Mouse (Mus musculus): ENCODE measurements around the gene Gm525.

The Gm525 gene

DNA sequence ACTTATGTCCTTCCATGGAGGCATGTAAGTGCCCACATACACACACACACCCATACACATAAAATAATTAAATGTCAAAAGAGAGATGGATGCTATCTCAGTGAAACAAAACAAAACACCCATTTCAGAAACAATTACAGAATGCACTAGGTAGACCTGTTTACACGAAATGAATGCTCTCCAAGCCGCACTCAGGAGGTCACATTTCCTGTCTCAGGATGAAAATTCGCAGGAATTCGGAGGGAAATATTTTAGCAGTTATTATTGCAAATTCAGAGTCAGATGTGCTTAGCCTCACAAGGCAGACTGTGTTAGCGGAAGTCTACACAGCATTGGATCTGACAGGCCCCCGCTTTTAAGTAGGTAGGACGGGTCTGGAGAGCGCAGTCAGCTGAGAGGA is at the start of gene Gm525:
Gene Gm525 (plus strand): TSS at position 301 of the 400 bp plus-strand sequence.
- H3K9me3 ChIP-seq (ENCODE audit: low read length) = no peaks in the 10 kb centered on the region

GRCm38 (mm10) chr11:89024181-89024881 is 49.3 kb upstream of the Gm525 start:
- Histone ChIP-seq H3K4me1 (replicated peaks; ENCODE audit: low read depth, low read length) (peaks cover 82% of the 10 kb centered on the region), H3K27me3 (ENCODE audit: insufficient read depth, low read length) (no peaks in the 10 kb centered on the region), H3K36me3 (ENCODE audit: insufficient read depth, low read length) (peaks cover 18% of the 10 kb centered on the region), H3K9me3 (ENCODE audit: low read length) (no peaks in the 10 kb centered on the region), H3K4me3 (replicated peaks; ENCODE audit: low read length) (no peak overlapping the region)
- TF ChIP-seq CTCF (conservative IDR thresholded peaks at IDR 0.05; ENCODE audit: low read length) (no peak), NANOG (IDR thresholded peaks at IDR 0.05; ENCODE audit: borderline replicate concordance, low read length) (no peak), POU5F1 (IDR thresholded peaks at IDR 0.05; ENCODE audit: borderline replicate concordance, low read length) (no peak)

More for the DNA sequence above, at the start of gene Gm525:
- Histone ChIP-seq H3K27me3 (ENCODE audit: insufficient read depth, low read length) (no peaks in the 10 kb centered on the region), H3K36me3 (ENCODE audit: insufficient read depth, low read length) (no peaks in the 10 kb centered on the region), H3K4me3 (replicated peaks; ENCODE audit: low read length) (no peak within 1 kb of the TSS), H3K4me1 (replicated peaks; ENCODE audit: low read depth, low read length) (peaks cover 67% of the 10 kb centered on the region)
- no peak for TF ChIP-seq CTCF (conservative IDR thresholded peaks at IDR 0.05; ENCODE audit: low read length)
- no peak for TF ChIP-seq NANOG (IDR thresholded peaks at IDR 0.05; ENCODE audit: borderline replicate concordance, low read length)
- no peak for TF ChIP-seq POU5F1 (IDR thresholded peaks at IDR 0.05; ENCODE audit: borderline replicate concordance, low read length)

- no peaks in the 10 kb centered on the region for H3K27me3 ChIP-seq (ENCODE audit: insufficient read depth, low read length)
- peaks cover 8% of the 10 kb centered on the region; the same call in 1 of the 2 replicates for H3K36me3 ChIP-seq (ENCODE audit: insufficient read depth, low read length)
- H3K4me3 ChIP-seq (replicated peaks; ENCODE audit: low read length) = no peak overlapping the region
- TF ChIP-seq CTCF (conservative IDR thresholded peaks at IDR 0.05; ENCODE audit: low read length) (no peak), NANOG (IDR thresholded peaks at IDR 0.05; ENCODE audit: borderline replicate concordance, low read length) (no peak), POU5F1 (IDR thresholded peaks at IDR 0.05; ENCODE audit: borderline replicate concordance, low read length) (no peak)
- no peaks in the 10 kb centered on the region for H3K9me3 ChIP-seq (ENCODE audit: low read length)
- peaks cover 81% of the 10 kb centered on the region for H3K4me1 ChIP-seq (replicated peaks; ENCODE audit: low read depth, low read length)
These were observed 48.0 kb upstream of the Gm525 start for GRCm38 (mm10) chr11:89025603-89026002.

- TF ChIP-seq NANOG (IDR thresholded peaks at IDR 0.05; ENCODE audit: borderline replicate concordance, low read length) = no peak
- TF ChIP-seq POU5F1 (IDR thresholded peaks at IDR 0.05; ENCODE audit: borderline replicate concordance, low read length) = no peak
- no peak for TF ChIP-seq CTCF (conservative IDR thresholded peaks at IDR 0.05; ENCODE audit: low read length)
- peaks cover 80% of the 10 kb centered on the region for H3K4me1 ChIP-seq (replicated peaks; ENCODE audit: low read depth, low read length)
- H3K9me3 ChIP-seq (ENCODE audit: low read length) = no peaks in the 10 kb centered on the region
- peaks cover 2% of the 10 kb centered on the region; the same call in 1 of the 2 replicates for H3K36me3 ChIP-seq (ENCODE audit: insufficient read depth, low read length)
- H3K4me3 ChIP-seq (replicated peaks; ENCODE audit: low read length) = no peak overlapping the region
- H3K27me3 ChIP-seq (ENCODE audit: insufficient read depth, low read length) = no peaks in the 10 kb centered on the region
These were observed 47.5 kb upstream of the Gm525 start for GRCm38 (mm10) chr11:89026117-89026516.

- TF ChIP-seq POU5F1 (IDR thresholded peaks at IDR 0.05; ENCODE audit: borderline replicate concordance, low read length) (no peak), NANOG (IDR thresholded peaks at IDR 0.05; ENCODE audit: borderline replicate concordance, low read length) (no peak), CTCF (conservative IDR thresholded peaks at IDR 0.05; ENCODE audit: low read length) (no peak)
- H3K4me1 ChIP-seq (replicated peaks; ENCODE audit: low read depth, low read length) = peaks cover 74% of the 10 kb centered on the region
- H3K27me3 ChIP-seq (ENCODE audit: insufficient read depth, low read length) = no peaks in the 10 kb centered on the region
These were observed 45.7 kb upstream of the Gm525 start for GRCm38 (mm10) chr11:89027955-89028361.

DNA sequence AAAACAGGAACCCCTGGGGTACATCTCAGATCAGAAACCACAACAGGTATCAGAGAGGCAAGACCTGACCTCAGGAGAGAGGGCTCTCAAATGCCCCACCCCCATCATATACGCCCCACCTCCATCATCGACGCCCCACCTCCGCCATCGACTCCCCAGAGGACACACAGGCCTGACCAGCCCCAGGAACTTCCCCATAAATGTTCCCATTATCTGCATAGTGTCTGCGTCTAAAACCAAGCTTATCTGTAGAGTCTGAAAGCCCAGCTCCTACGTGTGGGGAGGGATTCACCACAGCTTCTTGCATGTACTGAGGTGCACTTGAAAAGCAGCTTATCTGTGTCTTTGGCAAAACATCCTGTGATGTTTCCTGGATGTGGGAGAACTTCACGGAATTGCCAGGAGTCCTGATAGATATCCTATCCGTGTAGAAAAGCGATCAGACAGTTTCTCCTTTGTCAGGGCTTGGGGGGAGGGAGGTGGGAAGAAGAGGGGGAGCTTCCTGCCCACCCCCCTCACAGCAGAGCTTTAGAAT is 44.7 kb upstream of the Gm525 start:
- no peak overlapping the region for H3K4me3 ChIP-seq (replicated peaks; ENCODE audit: low read length)
- no peak for TF ChIP-seq CTCF (conservative IDR thresholded peaks at IDR 0.05; ENCODE audit: low read length)
- no peak for TF ChIP-seq NANOG (IDR thresholded peaks at IDR 0.05; ENCODE audit: borderline replicate concordance, low read length)
- TF ChIP-seq POU5F1 (IDR thresholded peaks at IDR 0.05; ENCODE audit: borderline replicate concordance, low read length) = no peak
- no peaks in the 10 kb centered on the region for H3K27me3 ChIP-seq (ENCODE audit: insufficient read depth, low read length)
- H3K4me1 ChIP-seq (replicated peaks; ENCODE audit: low read depth, low read length) = peaks cover 68% of the 10 kb centered on the region
- no peaks in the 10 kb centered on the region for H3K9me3 ChIP-seq (ENCODE audit: low read length)
- peaks cover 4% of the 10 kb centered on the region for H3K36me3 ChIP-seq (ENCODE audit: insufficient read depth, low read length)

More at GRCm38 (mm10) chr11:89027955-89028361, 45.7 kb upstream of the Gm525 start:
- H3K9me3 ChIP-seq (ENCODE audit: low read length) = no peaks in the 10 kb centered on the region
- no peaks in the 10 kb centered on the region for H3K36me3 ChIP-seq (ENCODE audit: insufficient read depth, low read length)
- H3K4me3 ChIP-seq (replicated peaks; ENCODE audit: low read length) = peak overlapping the region; percentile 37

DNA sequence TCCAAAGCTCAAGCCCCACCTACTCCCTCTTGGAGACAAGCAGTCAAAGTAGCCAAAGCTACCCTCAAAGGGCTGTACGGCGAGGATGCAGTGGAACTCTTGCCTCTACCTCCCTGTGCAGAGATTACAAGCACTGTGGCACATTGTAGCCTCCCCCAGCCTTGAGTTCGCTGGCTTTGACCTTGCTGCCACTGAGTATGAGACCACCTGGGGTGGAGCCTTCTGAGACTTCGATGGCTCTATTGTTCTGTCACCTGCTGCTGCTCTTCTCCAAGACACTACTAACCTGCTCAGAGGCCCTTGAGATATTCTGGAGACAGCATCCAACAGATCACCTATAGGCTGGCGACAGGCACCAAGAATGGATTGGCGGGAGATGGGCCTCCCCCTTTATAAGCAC is 43.1 kb upstream of the Gm525 start:
- no peaks in the 10 kb centered on the region for H3K27me3 ChIP-seq (ENCODE audit: insufficient read depth, low read length)
- TF ChIP-seq NANOG (IDR thresholded peaks at IDR 0.05; ENCODE audit: borderline replicate concordance, low read length) (no peak), CTCF (conservative IDR thresholded peaks at IDR 0.05; ENCODE audit: low read length) (no peak), POU5F1 (IDR thresholded peaks at IDR 0.05; ENCODE audit: borderline replicate concordance, low read length) (no peak)
- no peak overlapping the region for H3K4me3 ChIP-seq (replicated peaks; ENCODE audit: low read length)
- H3K9me3 ChIP-seq (ENCODE audit: low read length) = no peaks in the 10 kb centered on the region
- H3K4me1 ChIP-seq (replicated peaks; ENCODE audit: low read depth, low read length) = peaks cover 61% of the 10 kb centered on the region
- peaks cover 13% of the 10 kb centered on the region for H3K36me3 ChIP-seq (ENCODE audit: insufficient read depth, low read length)

DNA sequence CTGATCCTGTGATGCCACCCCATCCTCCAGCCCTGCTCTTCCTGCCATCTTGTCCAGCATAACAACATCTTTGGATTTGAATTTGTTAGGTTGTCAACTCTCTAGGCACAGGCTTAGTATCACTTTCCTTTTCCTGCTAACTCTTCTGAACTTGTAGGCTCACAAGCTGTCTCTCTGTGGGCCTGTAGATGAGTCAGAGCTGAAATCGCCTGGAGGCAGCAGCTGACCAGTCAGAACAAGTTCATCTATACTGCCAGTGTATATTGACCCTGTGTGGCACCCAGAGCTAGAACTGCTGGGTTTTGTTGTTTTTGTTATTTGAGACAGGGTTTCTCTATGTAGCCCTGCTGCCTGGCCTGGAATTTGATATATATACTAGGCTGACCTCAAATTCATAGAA is 42.5 kb upstream of the Gm525 start:
- H3K4me1 ChIP-seq (replicated peaks; ENCODE audit: low read depth, low read length) = peaks cover 57% of the 10 kb centered on the region
- peaks cover 19% of the 10 kb centered on the region for H3K36me3 ChIP-seq (ENCODE audit: insufficient read depth, low read length)
- no peak overlapping the region for H3K4me3 ChIP-seq (replicated peaks; ENCODE audit: low read length)
- H3K27me3 ChIP-seq (ENCODE audit: insufficient read depth, low read length) = no peaks in the 10 kb centered on the region
- no peaks in the 10 kb centered on the region for H3K9me3 ChIP-seq (ENCODE audit: low read length)
- TF ChIP-seq NANOG (IDR thresholded peaks at IDR 0.05; ENCODE audit: borderline replicate concordance, low read length) (no peak), POU5F1 (IDR thresholded peaks at IDR 0.05; ENCODE audit: borderline replicate concordance, low read length) (no peak), CTCF (conservative IDR thresholded peaks at IDR 0.05; ENCODE audit: low read length) (no peak)
